Mouse (Mus musculus): ENCODE measurements around the gene Fbxo7.
"Not testable (repeated sequence)": the region's sequence is repeated elsewhere in the genome, so short reads cannot be mapped to it uniquely, and the experiment has no call there.

The Fbxo7 gene

GRCm38 (mm10) chr10:86021749-86022473 is at the start of gene Fbxo7:
Gene Fbxo7, plus strand, starts transcription at chr10:86021972.
- in situ Hi-C loops (cut with MboI; ENCODE audit: unreplicated experiment in 2 of 2), result no loop called here

- in situ Hi-C loops (cut with MboI; ENCODE audit: unreplicated experiment in 2 of 2), result loop anchor here in 1 of 2 experiments (5.0 kb wide), 1 partner anchor 479 kb away; no protein-coding TSS in a partner anchor
Measured at GRCm38 (mm10) chr10:85972915-85973314, 48.9 kb upstream of the Fbxo7 start.

- in situ Hi-C loops (cut with MboI; ENCODE audit: unreplicated experiment in 2 of 2), result loop anchor here in 1 of 2 experiments (25.0 kb wide), 1 partner anchor 327 kb away; no protein-coding TSS in a partner anchor
Measured at GRCm38 (mm10) chr10:85989412-85990115, 32.2 kb upstream of the Fbxo7 start.

GRCm38 (mm10) chr10:85992412-85992811 is 29.4 kb upstream of the Fbxo7 start:
- in situ Hi-C loops (cut with MboI; ENCODE audit: unreplicated experiment in 2 of 2), result loop anchor here in 1 of 2 experiments (25.0 kb wide), 1 partner anchor 330 kb away; no protein-coding TSS in a partner anchor

- in situ Hi-C loops (cut with MboI; ENCODE audit: unreplicated experiment in 2 of 2), result loop anchor here in 1 of 2 experiments (25.0 kb wide), 1 partner anchor 332 kb away; no protein-coding TSS in a partner anchor
Measured at GRCm38 (mm10) chr10:85993836-85994235, 27.9 kb upstream of the Fbxo7 start.

- in situ Hi-C loops (cut with MboI; ENCODE audit: unreplicated experiment in 2 of 2), result loop anchor here in 1 of 2 experiments (25.0 kb wide), 1 partner anchor 332 kb away; no protein-coding TSS in a partner anchor
Measured at GRCm38 (mm10) chr10:85994543-85995104, 27.1 kb upstream of the Fbxo7 start.

GRCm38 (mm10) chr10:86000447-86000846 is 21.3 kb upstream of the Fbxo7 start:
- in situ Hi-C loops (cut with MboI; ENCODE audit: unreplicated experiment in 2 of 2), result no loop called here

- in situ Hi-C loops (cut with MboI; ENCODE audit: unreplicated experiment in 2 of 2), result no loop called here
Measured at GRCm38 (mm10) chr10:86006455-86006854, 15.3 kb upstream of the Fbxo7 start.

GRCm38 (mm10) chr10:86009688-86010087 is 12.1 kb upstream of the Fbxo7 start:
- in situ Hi-C loops (cut with MboI; ENCODE audit: unreplicated experiment in 2 of 2), result no loop called here

- in situ Hi-C loops (cut with MboI; ENCODE audit: unreplicated experiment in 2 of 2), result no loop called here
Measured at GRCm38 (mm10) chr10:86010636-86011035, 11.1 kb upstream of the Fbxo7 start.

GRCm38 (mm10) chr10:86011172-86011571 is 10.6 kb upstream of the Fbxo7 start:
- in situ Hi-C loops (cut with MboI; ENCODE audit: unreplicated experiment in 2 of 2), result no loop called here

GRCm38 (mm10) chr10:86011781-86012180 is 10.0 kb upstream of the Fbxo7 start, which contains the start of gene Bpifc:
Gene Bpifc, minus strand, starts transcription at chr10:86011895.
- in situ Hi-C loops (cut with MboI; ENCODE audit: unreplicated experiment in 2 of 2), result no loop called here

- in situ Hi-C loops (cut with MboI; ENCODE audit: unreplicated experiment in 2 of 2), result no loop called here
Measured at GRCm38 (mm10) chr10:86017781-86018180, 4.0 kb upstream of the Fbxo7 start.

GRCm38 (mm10) chr10:86018813-86019212 is 3.0 kb upstream of the Fbxo7 start:
- in situ Hi-C loops (cut with MboI; ENCODE audit: unreplicated experiment in 2 of 2), result no loop called here

- in situ Hi-C loops (cut with MboI; ENCODE audit: unreplicated experiment in 2 of 2), result no loop called here
Measured at GRCm38 (mm10) chr10:86021408-86021748, 394 bp upstream of the Fbxo7 start.

GRCm38 (mm10) chr10:86022474-86022816 is 673 bp downstream of the Fbxo7 start:
- in situ Hi-C loops (cut with MboI; ENCODE audit: unreplicated experiment in 2 of 2), result no loop called here

- in situ Hi-C loops (cut with MboI; ENCODE audit: unreplicated experiment in 2 of 2), result no loop called here
Measured at GRCm38 (mm10) chr10:86023149-86023548, 1.4 kb downstream of the Fbxo7 start.

GRCm38 (mm10) chr10:86025906-86026305 is 4.1 kb downstream of the Fbxo7 start:
- in situ Hi-C loops (cut with MboI; ENCODE audit: unreplicated experiment in 2 of 2), result no loop called here

- in situ Hi-C loops (cut with MboI; ENCODE audit: unreplicated experiment in 2 of 2), result no loop called here
Measured at GRCm38 (mm10) chr10:86026354-86026753, 4.6 kb downstream of the Fbxo7 start.

GRCm38 (mm10) chr10:86026807-86027206 is 5.0 kb downstream of the Fbxo7 start:
- in situ Hi-C loops (cut with MboI; ENCODE audit: unreplicated experiment in 2 of 2), result not testable (repeated sequence)

GRCm38 (mm10) chr10:86030743-86031142 is 9.0 kb downstream of the Fbxo7 start:
- in situ Hi-C loops (cut with MboI; ENCODE audit: unreplicated experiment in 2 of 2), result no loop called here
